Mouse (Mus musculus) gastrocnemius, adult 8-10 months (tissue): ENCODE data around the gene Fndc8. TPM values are rescaled to one million over a fixed set of nuclear protein-coding genes. Genes with fewer than 3 reads are reported as not detected.

Experiments used
- DNase-seq, 2 experiments: peaks; one replicate each; pipeline ENCODE4 v3.0.0; 2022; ENCODE audit warnings: low spot score in 2 of 2
- total RNA-seq, 4 experiments: library from RNA; stranded (reverse); gene quantifications; 2 replicates each; pipeline ENCODE4 v1.2.4; 2022

Fndc8 gene
- total RNA-seq, 4 experiments from 2014 or later: not detected

DNA sequence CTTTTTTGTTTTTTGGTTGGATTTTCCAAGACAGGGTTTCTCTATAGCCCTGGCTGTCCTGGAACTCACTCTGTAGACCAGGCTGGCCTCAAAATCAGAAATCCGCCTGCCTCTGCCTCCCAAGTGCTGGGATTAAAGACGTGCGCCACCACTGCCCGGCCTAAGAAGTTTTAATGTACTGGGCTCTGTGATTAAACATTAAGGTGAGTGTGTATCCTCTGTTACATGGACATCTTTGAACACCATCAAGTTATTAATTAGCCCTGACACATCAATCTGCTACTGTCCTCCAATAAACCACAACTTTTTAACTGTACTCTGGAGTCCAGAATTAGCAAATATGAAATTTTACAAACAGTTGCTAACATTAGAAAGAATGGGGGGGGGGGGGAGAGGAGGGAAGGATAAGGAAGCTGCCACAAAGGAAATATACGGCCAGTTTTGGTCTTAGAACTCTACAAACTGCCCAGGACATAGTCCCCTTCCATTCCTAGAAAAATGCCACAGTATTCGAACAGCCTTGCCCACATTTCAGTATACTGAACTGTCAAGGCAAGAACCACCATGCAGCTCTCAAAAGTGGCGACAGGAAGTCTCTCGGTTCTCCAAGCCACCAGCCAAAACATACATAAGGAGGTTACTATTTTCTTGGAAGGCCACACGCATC, 22.3 kb upstream of the Fndc8 start:
- DNase-seq: no peak

- DNase-seq: peak; percentile 61 to 74
Observed at GRCm38 (mm10) chr11:82870173-82871030, 21.5 kb upstream of the Fndc8 start.

- peak; percentile 88 to 92 for DNase-seq
Observed at GRCm38 (mm10) chr11:82871031-82871446, 20.9 kb upstream of the Fndc8 start, which contains the start of gene Rffl. Gene Rffl (minus strand): TSS chr11:82871210.

DNA sequence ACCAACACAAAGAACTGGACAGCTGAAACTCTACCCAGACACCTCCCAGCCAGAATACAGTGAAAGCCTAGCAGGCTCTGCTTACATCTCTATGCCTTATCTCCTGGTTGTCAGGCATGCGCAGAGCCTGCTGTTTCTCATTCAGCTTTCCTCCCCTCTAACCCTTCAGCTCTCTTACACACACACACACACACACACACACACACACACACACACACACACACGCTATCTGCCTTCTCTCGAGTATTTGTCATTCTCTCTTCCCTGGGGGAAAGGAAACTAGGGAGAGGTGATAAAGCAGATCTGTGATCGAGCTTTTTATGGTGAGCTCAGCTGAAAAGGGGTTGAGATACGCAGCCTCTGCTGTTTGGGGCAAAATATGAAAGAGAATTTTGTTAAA, 17.0 kb upstream of the Fndc8 start:
- no peak for DNase-seq

DNA sequence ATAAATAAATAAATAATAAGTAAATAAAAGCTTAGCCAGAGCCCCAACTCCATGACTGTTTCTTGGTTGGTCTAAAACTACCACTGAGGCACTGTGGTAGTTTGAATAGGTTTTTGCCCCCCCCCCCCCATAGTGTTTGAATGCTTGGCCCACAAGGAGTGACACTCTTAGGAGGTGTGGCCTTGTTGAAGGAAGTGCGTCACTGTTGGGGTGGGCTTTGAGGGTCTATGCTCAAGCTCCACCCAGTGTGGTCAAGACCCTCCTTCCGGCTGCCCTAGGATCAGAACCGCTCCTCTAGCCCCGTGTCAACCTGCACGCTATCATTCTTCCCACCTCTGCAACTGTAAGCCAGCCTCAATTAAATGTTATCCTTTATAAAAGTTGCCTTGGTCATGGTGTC, 16.3 kb upstream of the Fndc8 start:
- DNase-seq: no peak

GRCm38 (mm10) chr11:82877726-82878344, 14.1 kb upstream of the Fndc8 start:
- no peak for DNase-seq

GRCm38 (mm10) chr11:82883180-82883579, 8.7 kb upstream of the Fndc8 start:
- no peak for DNase-seq

DNA sequence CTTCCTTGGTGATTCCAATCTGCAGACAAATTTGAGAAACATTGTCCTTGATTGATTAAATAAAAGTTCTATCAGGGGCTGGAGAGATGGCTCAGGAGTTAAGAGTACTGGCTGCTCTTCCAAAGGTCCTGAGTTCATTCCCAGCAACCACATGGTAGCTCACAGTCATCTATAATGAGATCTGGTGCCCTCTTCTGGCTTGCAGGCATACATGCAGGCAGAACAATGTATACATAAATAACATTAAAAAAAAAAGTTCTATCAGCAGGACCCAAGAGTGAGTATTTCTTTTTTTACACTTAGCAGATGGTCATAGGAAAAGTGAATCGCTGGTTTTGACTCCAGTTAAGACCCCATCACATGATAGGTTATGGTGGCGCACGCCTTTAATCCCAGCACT, 5.4 kb upstream of the Fndc8 start:
- DNase-seq: no peak

- no peak for DNase-seq
Observed at GRCm38 (mm10) chr11:82888491-82888946, 3.4 kb upstream of the Fndc8 start.

DNA sequence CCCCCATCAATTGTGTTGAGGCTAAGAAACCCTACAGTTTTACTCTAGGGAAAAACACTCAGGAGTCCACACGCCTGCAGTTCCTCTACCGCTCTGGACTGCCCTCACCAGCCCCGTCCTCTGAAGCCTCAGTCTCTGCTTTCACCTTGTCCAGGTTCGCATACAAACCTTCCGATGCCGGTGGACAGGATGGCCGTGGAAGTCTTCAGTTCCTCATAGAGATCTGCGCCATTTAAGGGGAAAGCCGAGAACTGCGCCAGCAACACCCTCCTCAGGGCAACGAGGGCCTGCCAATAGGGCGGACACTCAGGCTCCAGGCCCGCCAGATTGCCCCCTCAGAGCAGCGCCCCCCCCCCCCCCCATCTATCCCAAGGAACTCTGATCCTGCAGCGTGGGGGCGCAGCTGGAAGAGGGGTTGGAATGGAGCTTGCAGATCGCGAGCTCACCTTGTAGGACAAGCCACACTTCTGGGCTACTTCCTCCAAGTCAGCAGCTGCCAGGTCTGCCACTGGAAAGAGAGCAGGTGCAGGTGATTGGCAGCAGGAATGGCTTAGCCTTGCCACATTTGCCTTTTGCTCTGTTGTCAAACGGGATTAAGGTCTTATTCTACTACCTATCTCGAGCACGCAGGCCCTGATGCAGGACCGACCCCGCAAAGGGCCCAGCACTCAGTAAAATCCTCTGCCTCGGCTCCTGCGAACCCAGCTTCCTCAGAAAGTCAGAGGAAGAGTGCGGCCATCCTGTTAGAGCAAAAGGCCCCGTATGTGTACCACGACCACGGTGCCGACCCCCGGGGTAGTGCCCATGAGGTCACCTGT, 2.2 kb upstream of the Fndc8 start:
- no peak for DNase-seq

- DNase-seq: peak; percentile 90
Observed at GRCm38 (mm10) chr11:82890342-82890762, 1.6 kb upstream of the Fndc8 start, which contains the start of gene Rad51d. Gene Rad51d (minus strand): TSS chr11:82890614.

DNA sequence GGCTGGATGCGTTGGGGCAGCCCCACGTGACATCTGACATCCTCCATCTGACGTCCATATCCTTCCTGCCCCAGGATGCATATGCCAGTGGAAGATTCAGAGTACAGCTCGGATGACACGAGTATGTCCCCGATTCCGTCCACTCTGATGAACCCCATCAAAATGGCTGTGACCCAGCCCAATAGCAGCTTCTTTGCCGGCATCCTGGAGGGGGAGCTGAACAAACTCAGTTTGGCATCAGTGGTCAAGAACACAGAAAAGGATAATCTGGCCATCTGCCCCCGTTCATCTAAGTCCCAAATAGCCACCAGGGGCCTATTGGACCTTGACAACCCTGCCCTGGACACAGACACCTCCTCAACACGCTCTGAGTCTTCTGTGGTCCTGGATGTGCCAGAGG, 5.6 kb downstream of the Fndc8 start:
- no peak for DNase-seq

GRCm38 (mm10) chr11:82899720-82900119, 7.8 kb downstream of the Fndc8 start:
- no peak for DNase-seq

DNA sequence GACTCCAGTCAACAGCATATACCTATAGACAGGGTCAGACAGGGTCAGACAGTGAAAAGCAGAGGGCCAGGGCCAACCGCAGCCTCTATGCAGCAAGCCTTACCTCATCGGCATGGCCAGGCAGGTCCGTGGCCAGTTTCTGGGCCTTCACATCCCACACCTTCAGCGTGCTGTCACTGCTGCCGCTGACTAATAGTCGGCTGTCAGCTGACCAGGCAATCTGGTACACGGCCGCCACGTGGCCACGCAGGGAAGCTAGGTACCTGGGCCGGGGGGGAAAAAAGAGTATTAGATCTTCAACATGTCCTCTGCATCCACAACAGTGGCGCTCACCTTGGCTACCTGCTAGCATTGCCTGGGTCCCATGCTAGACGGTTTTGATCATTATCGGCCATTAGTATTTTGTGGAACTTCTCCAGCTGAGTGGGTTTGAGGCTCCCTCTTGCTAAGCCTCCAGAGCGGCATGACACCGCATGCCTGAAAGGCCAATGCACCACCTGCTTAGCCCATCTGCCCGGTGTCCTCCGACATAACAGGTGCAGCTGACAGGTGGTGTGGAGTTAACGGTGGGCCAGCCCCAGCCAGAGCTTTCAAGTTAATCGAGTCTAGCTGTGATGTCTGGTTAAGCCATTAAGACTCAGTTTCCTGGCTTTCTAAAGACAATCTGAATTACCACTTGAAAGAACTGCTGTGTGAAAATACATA, 9.8 kb downstream of the Fndc8 start:
- no peak for DNase-seq

- DNase-seq: no peak
Observed at GRCm38 (mm10) chr11:82904952-82905351, 13.0 kb downstream of the Fndc8 start.

DNA sequence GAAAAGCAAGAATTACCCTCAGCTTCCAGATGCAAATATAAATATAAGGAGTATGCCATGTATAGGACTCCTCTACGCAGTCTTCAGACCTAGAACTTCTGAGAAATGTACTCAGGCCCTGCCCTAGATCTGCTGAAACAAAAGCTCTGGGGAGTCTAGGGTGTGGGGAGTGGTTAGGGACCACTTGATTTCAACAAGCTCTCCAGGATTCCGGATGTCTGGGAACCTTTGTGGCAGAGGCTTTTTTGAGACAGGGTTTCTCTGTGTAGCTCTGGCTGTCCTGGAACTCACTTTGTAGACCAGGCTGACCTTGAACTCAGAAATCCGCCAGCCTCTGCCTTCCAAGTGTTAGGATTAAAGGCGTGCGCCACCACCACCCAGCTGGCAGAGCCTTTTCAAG, 13.9 kb downstream of the Fndc8 start:
- DNase-seq: no peak

DNA sequence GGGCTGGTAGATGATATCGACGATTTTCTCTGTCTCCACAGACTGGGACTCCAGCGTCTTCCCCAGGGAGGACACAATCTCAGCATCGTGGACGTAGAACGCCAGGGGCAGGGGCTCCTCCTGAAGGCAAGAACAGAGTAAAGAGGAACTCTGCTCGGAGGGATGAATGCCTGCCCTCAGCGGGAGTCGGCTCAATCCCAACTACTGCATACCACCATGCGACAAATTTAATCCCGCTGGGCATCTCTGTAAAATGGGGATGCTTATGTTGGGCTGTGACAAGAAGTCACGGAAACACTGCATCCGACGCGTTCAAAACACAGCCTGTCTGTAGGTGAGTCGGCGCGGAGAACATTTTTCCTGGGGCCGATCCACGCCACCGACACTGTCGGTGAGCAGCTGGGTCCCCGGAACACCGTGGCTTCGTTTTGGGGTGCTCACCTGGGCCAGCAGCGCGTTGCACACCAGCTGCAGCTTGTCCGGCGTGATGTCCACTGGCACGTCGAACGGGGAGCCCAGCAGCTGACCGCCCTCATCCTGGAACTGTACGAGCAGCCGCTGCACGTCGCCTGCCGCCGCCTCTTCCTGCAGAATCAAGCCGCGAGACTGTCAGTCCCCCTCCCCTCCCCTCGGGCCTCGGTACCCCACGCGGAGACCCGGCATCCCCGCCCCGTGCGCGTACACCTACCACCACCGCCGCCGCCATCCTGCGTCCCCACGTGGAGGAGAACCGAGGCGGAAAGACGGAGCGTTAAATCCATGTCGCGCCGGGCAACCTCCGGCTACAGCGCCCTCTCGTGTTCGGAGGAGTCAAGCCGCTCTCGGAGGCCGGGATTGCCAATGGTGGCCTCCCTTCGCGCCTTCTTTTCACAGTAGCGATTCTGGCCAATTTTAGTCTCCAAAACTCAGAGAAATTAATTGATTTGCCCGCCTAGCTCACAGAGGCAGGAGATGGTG, 16.0 kb downstream of the Fndc8 start, which contains the start of gene Nle1:
Gene Nle1, minus strand, starts transcription at position 761 of the 957 bp plus-strand sequence.
- peak; percentile 82 to 83 for DNase-seq

DNA sequence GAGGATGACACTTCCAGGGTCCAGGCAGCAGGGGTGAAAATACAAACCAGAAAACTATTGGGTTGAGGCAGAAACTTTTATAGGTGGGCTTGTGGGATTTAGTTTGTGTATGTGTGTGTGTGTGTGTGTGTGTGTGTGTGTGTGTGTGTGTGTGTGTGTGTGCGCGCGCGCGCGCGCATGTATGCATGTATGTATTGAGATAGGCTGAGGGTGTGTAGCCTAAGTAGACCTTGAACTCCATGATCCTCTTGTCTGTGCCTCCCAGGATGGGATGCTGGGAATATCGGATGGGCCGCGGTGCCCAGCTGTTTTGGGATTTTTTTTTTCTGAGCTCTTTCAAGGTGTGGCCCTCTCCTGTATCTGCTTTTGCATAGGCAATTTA, 16.7 kb downstream of the Fndc8 start:
- DNase-seq: no peak

DNA sequence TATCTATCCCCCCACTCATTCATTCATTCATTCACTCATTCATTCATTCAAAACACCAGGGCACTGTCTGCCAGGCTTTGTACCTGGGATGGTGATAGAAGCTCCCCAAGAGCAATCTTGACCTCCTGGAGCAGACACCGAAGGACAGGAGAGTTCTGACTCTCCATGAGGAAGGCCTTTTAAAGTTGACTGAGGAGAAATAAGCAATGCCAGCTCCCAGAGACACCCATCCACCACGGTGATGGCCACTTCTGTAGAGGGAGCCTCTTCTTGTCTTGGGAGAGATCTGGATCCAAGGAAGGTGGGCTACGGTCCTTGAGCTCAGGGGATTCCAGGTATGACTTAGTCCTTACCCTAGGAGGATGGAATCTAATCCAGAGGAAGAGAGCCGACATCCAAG, 18.3 kb downstream of the Fndc8 start, which contains the start of gene Unc45b:
Gene Unc45b, plus strand, starts transcription at position 301 of the 400 bp plus-strand sequence.
- no peak for DNase-seq
